Mouse (Mus musculus) E14TG2a.4 (cell line): Measurements from ENCODE around the gene Atg7.

ENCODE experiments used
- CTCF ChIP-seq: conservative IDR thresholded peaks from 2 replicates; pipeline ENCODE4 v1.5.1; 2014; ENCODE audit warnings: low read length
- NANOG ChIP-seq: IDR thresholded peaks from 2 replicates; pipeline ENCODE4 v1.6.1; 2014; ENCODE audit warnings: borderline replicate concordance, low read length, mixed read lengths
- POU5F1 ChIP-seq: IDR thresholded peaks from 2 replicates; pipeline ENCODE4 v1.6.1; 2014; ENCODE audit warnings: low read length, borderline replicate concordance

DNA sequence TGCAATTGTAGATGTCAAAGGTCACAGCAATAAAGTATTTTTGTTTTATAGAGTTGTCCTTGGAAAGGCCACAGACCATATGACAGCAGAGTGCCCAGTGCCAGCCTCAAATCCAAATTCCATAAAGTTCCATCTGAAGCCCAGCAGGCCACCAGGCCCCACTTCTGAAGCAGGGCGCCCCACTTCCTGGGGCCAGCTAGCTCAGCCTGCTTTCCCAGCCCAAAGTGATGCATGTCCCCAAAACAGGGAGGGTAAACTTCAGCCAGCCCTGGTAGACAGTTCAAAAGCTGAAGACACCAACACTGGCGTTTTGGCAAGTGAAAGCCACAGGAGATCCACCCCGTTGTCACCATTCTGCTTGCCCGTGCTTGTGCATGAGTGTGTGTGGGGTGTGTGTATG is 169.9 kb downstream of the Atg7 start:
- no peak for TF ChIP-seq POU5F1
- TF ChIP-seq CTCF = no peak
- TF ChIP-seq NANOG = no peak
